Mouse (Mus musculus) forebrain, postnatal 0 days (tissue): Measurements from ENCODE around the gene Elmo1. TPM values are rescaled to one million over a fixed set of nuclear protein-coding genes. Genes with fewer than 3 reads are reported as not detected.
A peak's percentile ranks its signal among the peaks of the same experiment; 100 is the strongest.

Experiments
- ATAC-seq: fragments of 200-750 bp; cut with Nextera tagmentation; 2 replicates; pipeline ENCODE4 v1.8.0; 2017; ENCODE audit warnings: mild to moderate bottlenecking, moderate library complexity
- DNase-seq: peaks from one replicate; pipeline ENCODE4 v3.0.0-alpha.2; 2015
- H3K27ac ChIP-seq: fragments of 300-500 bp; sonication (generic); 2 replicates; pipeline ENCODE4 v1.5.1; 2014; ENCODE audit warnings: low read depth, mild to moderate bottlenecking, antibody characterized with exemption, low read length, moderate library complexity, mixed read lengths
- H3K27me3 ChIP-seq: fragments of 300-500 bp; sonication (generic); 2 replicates; pipeline ENCODE4 v1.6.1; 2014; ENCODE audit warnings: mild to moderate bottlenecking, low read length, mixed read lengths; ENCODE audit not compliant: insufficient read depth
- H3K36me3 ChIP-seq: fragments of 300-500 bp; sonication (generic); 2 replicates; pipeline ENCODE4 v1.6.1; 2014; ENCODE audit warnings: mild to moderate bottlenecking, moderate library complexity; ENCODE audit not compliant: insufficient read depth
- H3K4me1 ChIP-seq: fragments of 300-500 bp; sonication (generic); 2 replicates; pipeline ENCODE4 v1.6.1; 2014; ENCODE audit warnings: antibody characterized with exemption; ENCODE audit not compliant: insufficient read depth
- H3K4me2 ChIP-seq: fragments of 300-500 bp; sonication (generic); 2 replicates; pipeline ENCODE4 v1.6.1; 2014; ENCODE audit warnings: low read depth, mild to moderate bottlenecking, moderate library complexity
- H3K4me3 ChIP-seq: fragments of 300-500 bp; sonication (generic); 2 replicates; pipeline ENCODE4 v1.5.1; 2014; ENCODE audit warnings: low read depth, low read length, mixed read lengths
- H3K9ac ChIP-seq: fragments of 300-500 bp; sonication (generic); 2 replicates; pipeline ENCODE4 v1.6.1; 2014; ENCODE audit warnings: mild to moderate bottlenecking
- H3K9me3 ChIP-seq: fragments of 300-500 bp; sonication (generic); 2 replicates; pipeline ENCODE4 v1.6.1; 2016; ENCODE audit warnings: low read length
- CTCF ChIP-seq: sonication (generic); IDR thresholded peaks from 2 replicates; pipeline ENCODE4 v1.5.1; 2016; ENCODE audit warnings: antibody characterized with exemption, control low read depth, low read depth
- WGBS: fragments of 180-500 bp; shearing (Covaris S2); extraction: QIAGEN DNeasy Blood & Tissue Kit; methylation state at CpG from one replicate; pipeline ENCODE4 v1.1.7; 2014; 5-methylcytosine and 5-hydroxymethylcytosine counted together
- polyA plus RNA-seq: library from polyadenylated mRNA; unstranded; fragments of >200 nt; fragmentation: Nextera tagmentation; extraction: Ambion mirVana; gene quantifications from 2 replicates; pipeline ENCODE4 v1.2.1, GENCODE M21; 2015
- total RNA-seq: library from RNA; depleted of rRNA; stranded (reverse); fragments of >200 nt; gene quantifications from 2 replicates; pipeline ENCODE4 v1.2.3, GENCODE M21; 2014

The Elmo1 gene
- total and polyA plus RNA-seq, 2 experiments from 2014 or later, result 30.9 to 33.5 TPM

GRCm38 (mm10) chr13:20072043-20072442 is 18.4 kb upstream of the Elmo1 start:
- TF ChIP-seq CTCF, result no peak
- no peaks in the 10 kb centered on the region for H3K27me3 ChIP-seq
- H3K4me1 ChIP-seq, result no peaks in the 10 kb centered on the region
- ATAC-seq (no peak), DNase-seq (no peak)
- H3K4me3 ChIP-seq, result no peak overlapping the region
- no peaks in the 10 kb centered on the region for H3K36me3 ChIP-seq
- H3K27ac ChIP-seq, result no peak overlapping the region
- H3K9ac ChIP-seq, result no peak overlapping the region
- no peaks in the 10 kb centered on the region for H3K9me3 ChIP-seq
- no peak overlapping the region for H3K4me2 ChIP-seq

- Histone ChIP-seq H3K27ac (no peak overlapping the region), H3K4me2 (no peak overlapping the region), H3K9me3 (no peaks in the 10 kb centered on the region), H3K4me1 (no peaks in the 10 kb centered on the region), H3K4me3 (no peak overlapping the region), H3K9ac (no peak overlapping the region), H3K27me3 (no peaks in the 10 kb centered on the region), H3K36me3 (no peaks in the 10 kb centered on the region)
- no peak for DNase-seq
- WGBS, result 78% methylated on average over 5 of the region's 5 CpGs
- TF ChIP-seq CTCF, result no peak
- ATAC-seq, result no peak
These were observed 17.4 kb upstream of the Elmo1 start for GRCm38 (mm10) chr13:20072994-20073393.

GRCm38 (mm10) chr13:20076521-20076920 is 13.9 kb upstream of the Elmo1 start:
- no peaks in the 10 kb centered on the region for H3K27me3 ChIP-seq
- 82% methylated on average over 1 of the region's 1 CpGs for WGBS
- H3K9me3 ChIP-seq, result no peaks in the 10 kb centered on the region
- no peak overlapping the region for H3K4me2 ChIP-seq
- H3K36me3 ChIP-seq, result no peaks in the 10 kb centered on the region
- ATAC-seq (no peak), DNase-seq (no peak)
- no peaks in the 10 kb centered on the region for H3K4me1 ChIP-seq
- H3K4me3 ChIP-seq, result no peak overlapping the region
- TF ChIP-seq CTCF, result no peak
- H3K27ac ChIP-seq, result no peak overlapping the region
- no peak overlapping the region for H3K9ac ChIP-seq

GRCm38 (mm10) chr13:20077237-20077636 is 13.2 kb upstream of the Elmo1 start:
- TF ChIP-seq CTCF, result no peak
- Histone ChIP-seq H3K9me3 (no peaks in the 10 kb centered on the region), H3K9ac (no peak overlapping the region), H3K36me3 (no peaks in the 10 kb centered on the region), H3K4me2 (no peak overlapping the region), H3K4me3 (no peak overlapping the region), H3K27ac (no peak overlapping the region), H3K4me1 (no peaks in the 10 kb centered on the region), H3K27me3 (no peaks in the 10 kb centered on the region)
- WGBS, result 88% methylated on average over 3 of the region's 3 CpGs
- ATAC-seq (no peak), DNase-seq (no peak)

GRCm38 (mm10) chr13:20090711-20091603 is 561 bp downstream of the Elmo1 start:
- peak overlapping the region; percentile 73 for H3K4me3 ChIP-seq
- 1% methylated on average over 86 of the region's 93 CpGs for WGBS
- DNase-seq (peak; percentile 73), ATAC-seq (peak; percentile 87)
- peak overlapping the region; percentile 96 for H3K4me2 ChIP-seq
- peaks cover 8% of the 10 kb centered on the region; the same call in 1 of the 2 replicates for H3K27me3 ChIP-seq
- TF ChIP-seq CTCF, result no peak
- no peaks in the 10 kb centered on the region for H3K4me1 ChIP-seq
- H3K36me3 ChIP-seq, result no peaks in the 10 kb centered on the region
- no peaks in the 10 kb centered on the region for H3K9me3 ChIP-seq
- peak overlapping the region; percentile 62 for H3K9ac ChIP-seq
- peak overlapping the region; percentile 54; the same call in 1 of the 2 replicates for H3K27ac ChIP-seq

GRCm38 (mm10) chr13:20091604-20091926 is 1.2 kb downstream of the Elmo1 start:
- WGBS, result 3% methylated on average over 10 of the region's 10 CpGs

GRCm38 (mm10) chr13:20092301-20092700 is 1.9 kb downstream of the Elmo1 start:
- no peak for ATAC-seq
- Histone ChIP-seq H3K27me3 (peaks cover 13% of the 10 kb centered on the region), H3K4me3 (no peak overlapping the region), H3K4me2 (no peak overlapping the region), H3K36me3 (no peaks in the 10 kb centered on the region), H3K9me3 (no peaks in the 10 kb centered on the region), H3K9ac (no peak overlapping the region), H3K27ac (no peak overlapping the region), H3K4me1 (no peaks in the 10 kb centered on the region)
- WGBS, result 94% methylated on average over 3 of the region's 3 CpGs
- TF ChIP-seq CTCF, result no peak
- DNase-seq, result no peak

More at GRCm38 (mm10) chr13:20091604-20091926, 1.2 kb downstream of the Elmo1 start:
- Histone ChIP-seq H3K27ac (no peak overlapping the region), H3K36me3 (no peaks in the 10 kb centered on the region), H3K4me2 (peak overlapping the region; percentile 96), H3K9ac (peak overlapping the region; percentile 62), H3K4me1 (no peaks in the 10 kb centered on the region), H3K9me3 (no peaks in the 10 kb centered on the region), H3K4me3 (peak overlapping the region; percentile 73), H3K27me3 (peaks cover 8% of the 10 kb centered on the region; the same call in 1 of the 2 replicates)
- ATAC-seq, result no peak
- TF ChIP-seq CTCF, result no peak
- no peak for DNase-seq
